Mouse (Mus musculus): ENCODE measurements around the gene Adamts15.

Gene Adamts15

GRCm38 (mm10) chr9:30922197-30922894 is at the start of gene Adamts15:
TSS of gene Adamts15 (minus strand) at chr9:30922452.
- no peak for DNase-seq

GRCm38 (mm10) chr9:30971967-30972366 is 49.7 kb upstream of the Adamts15 start:
- DNase-seq: no peak

- no peak for DNase-seq
These were observed 47.7 kb upstream of the Adamts15 start for GRCm38 (mm10) chr9:30970001-30970400.

- DNase-seq: no peak
These were observed 45.9 kb upstream of the Adamts15 start for GRCm38 (mm10) chr9:30968130-30968529.

GRCm38 (mm10) chr9:30966881-30967280 is 44.6 kb upstream of the Adamts15 start:
- DNase-seq: no peak

GRCm38 (mm10) chr9:30964685-30965084 is 42.4 kb upstream of the Adamts15 start:
- DNase-seq: no peak

GRCm38 (mm10) chr9:30963780-30964179 is 41.5 kb upstream of the Adamts15 start:
- no peak for DNase-seq

- no peak for DNase-seq
These were observed 33.0 kb upstream of the Adamts15 start for GRCm38 (mm10) chr9:30955246-30955645.

GRCm38 (mm10) chr9:30953287-30953686 is 31.0 kb upstream of the Adamts15 start:
- DNase-seq: peak; percentile 6

- DNase-seq: no peak
These were observed 29.2 kb upstream of the Adamts15 start for GRCm38 (mm10) chr9:30951461-30951860.

GRCm38 (mm10) chr9:30950592-30950991 is 28.3 kb upstream of the Adamts15 start:
- no peak for DNase-seq

- no peak for DNase-seq
These were observed 27.7 kb upstream of the Adamts15 start for GRCm38 (mm10) chr9:30949971-30950370.

- DNase-seq: no peak
These were observed 27.2 kb upstream of the Adamts15 start for GRCm38 (mm10) chr9:30949422-30949821.

GRCm38 (mm10) chr9:30945276-30945675 is 23.0 kb upstream of the Adamts15 start:
- DNase-seq: no peak

GRCm38 (mm10) chr9:30944234-30944633 is 22.0 kb upstream of the Adamts15 start:
- DNase-seq: no peak

GRCm38 (mm10) chr9:30943341-30943740 is 21.1 kb upstream of the Adamts15 start:
- no peak for DNase-seq

GRCm38 (mm10) chr9:30942512-30943313 is 20.5 kb upstream of the Adamts15 start, which contains the start of gene Adamts8:
TSS of gene Adamts8 (plus strand) at chr9:30942562.
- peak; percentile 9 for DNase-seq

GRCm38 (mm10) chr9:30940328-30940727 is 18.1 kb upstream of the Adamts15 start:
- DNase-seq: peak; percentile 66

- DNase-seq: no peak
These were observed 14.6 kb upstream of the Adamts15 start for GRCm38 (mm10) chr9:30936674-30937438.

- no peak for DNase-seq
These were observed 12.6 kb upstream of the Adamts15 start for GRCm38 (mm10) chr9:30934827-30935226.

GRCm38 (mm10) chr9:30932346-30932745 is 10.1 kb upstream of the Adamts15 start:
- no peak for DNase-seq

- DNase-seq: no peak
These were observed 6.5 kb upstream of the Adamts15 start for GRCm38 (mm10) chr9:30928759-30929158.
